Mouse (Mus musculus) activated CD4-positive, CD25-positive, alpha-beta regulatory T cell, adult 4 months (primary cell): Measurements from ENCODE around the gene Evi5. TPM values are rescaled to one million over a fixed set of nuclear protein-coding genes. Genes with fewer than 3 reads are reported as not detected.
A peak's percentile ranks its signal among the peaks of the same experiment; 100 is the strongest.

ENCODE experiments used
- ATAC-seq: one replicate; pipeline ENCODE4 v1.8.0; 2017
- polyA plus RNA-seq, 2 experiments: library from polyadenylated mRNA; unstranded; fragments of 100-300 nt; shearing (Covaris generic); gene quantifications; one replicate each; pipeline ENCODE4 v1.2.1; 2017

The Evi5 gene
- polyA plus RNA-seq, 2 experiments from 2014 or later, result 1.1 TPM; not detected in 1

DNA sequence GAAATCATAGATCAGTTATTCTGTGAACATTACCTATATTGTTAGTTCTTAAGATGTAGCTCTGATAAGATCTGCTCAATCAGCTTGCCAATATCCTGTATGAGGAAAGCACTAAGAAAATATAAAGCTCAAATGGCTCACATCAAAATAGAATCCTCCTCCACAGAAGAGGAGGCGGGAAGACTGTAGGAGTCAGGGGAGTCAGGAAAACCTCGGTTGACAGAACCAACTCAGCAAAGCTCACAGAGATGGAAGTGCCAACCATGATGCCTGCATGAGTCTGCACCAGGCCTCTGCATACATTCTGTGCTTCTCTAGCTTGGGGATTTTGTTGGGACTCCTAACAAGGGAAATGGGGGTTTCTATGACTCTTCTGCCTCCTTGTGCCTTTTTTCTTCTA, 73.7 kb downstream of the Evi5 start:
- no peak for ATAC-seq

DNA sequence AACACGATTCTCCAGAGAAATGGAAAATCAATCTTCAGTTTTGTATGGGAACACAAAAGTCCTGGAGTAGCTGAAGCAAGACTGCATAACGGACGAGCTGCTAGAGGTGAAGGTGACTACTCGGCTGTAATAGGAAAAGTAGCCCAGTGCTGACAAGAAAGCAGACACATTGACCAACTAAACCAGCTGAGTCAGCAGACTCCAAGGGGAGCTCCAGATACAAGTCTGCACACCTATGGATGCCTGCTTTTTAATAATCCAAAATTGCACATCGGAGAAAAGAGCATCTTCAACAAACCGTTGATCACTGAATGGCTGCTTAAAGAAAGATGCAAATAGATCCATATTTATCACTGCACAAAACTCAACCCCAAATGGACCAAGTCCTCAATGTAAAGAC, 76.6 kb downstream of the Evi5 start:
- no peak for ATAC-seq

DNA sequence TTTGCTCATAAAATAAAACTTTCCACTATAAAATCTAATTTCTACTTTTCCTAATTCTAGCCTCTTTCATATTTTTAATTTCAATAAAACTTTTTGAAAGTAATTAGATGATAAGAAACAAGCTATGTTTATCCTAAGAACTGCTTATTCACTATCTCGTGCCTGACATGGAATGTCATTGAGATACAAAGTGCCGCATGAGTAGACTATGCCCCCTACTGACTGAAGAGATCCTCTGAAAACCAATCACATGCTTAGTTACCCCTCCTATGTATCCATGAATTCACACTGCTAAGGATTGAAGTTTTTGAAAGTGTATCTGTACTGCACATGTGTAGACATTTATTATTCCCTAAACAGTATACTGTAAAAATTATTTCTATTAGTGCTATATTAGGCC, 81.0 kb downstream of the Evi5 start:
- ATAC-seq, result no peak

DNA sequence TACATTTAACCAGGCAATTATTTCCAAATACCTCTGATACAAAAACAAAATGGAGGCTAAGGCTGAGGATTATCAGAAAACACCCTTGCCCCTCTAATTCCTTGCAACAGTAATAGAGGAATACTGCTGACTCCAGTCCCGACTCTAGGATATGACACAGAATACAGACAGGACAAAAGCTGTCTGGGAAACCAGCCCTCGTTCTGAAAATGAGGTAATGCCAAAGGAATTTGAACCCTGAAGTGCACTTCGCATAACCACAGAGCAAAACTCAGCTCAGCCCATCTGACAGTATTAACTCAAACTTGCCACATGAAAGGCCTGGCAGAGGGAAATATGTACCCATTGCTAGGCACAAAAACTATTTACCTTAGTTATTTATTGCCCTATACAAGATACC, 81.6 kb downstream of the Evi5 start:
- no peak for ATAC-seq

DNA sequence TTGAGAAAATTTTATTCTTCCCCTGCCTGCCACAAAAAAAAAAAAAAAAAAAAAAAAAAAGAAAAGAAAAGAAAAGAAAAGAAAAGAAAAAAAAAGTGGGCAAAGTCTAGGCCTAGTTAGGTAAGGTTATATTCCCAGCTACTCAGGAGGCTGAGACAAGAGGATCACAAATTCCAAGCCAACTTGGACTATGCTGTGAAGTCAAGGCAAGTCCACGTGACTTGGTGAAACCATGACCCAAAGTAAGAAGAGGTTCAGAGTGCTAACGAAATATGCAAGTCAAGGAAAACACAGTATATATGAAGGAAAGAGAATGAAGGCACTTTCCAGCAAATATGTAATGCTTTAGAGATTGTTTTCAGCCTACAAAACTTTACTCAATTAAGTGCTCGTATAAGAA, 82.4 kb downstream of the Evi5 start:
- ATAC-seq, result no peak

DNA sequence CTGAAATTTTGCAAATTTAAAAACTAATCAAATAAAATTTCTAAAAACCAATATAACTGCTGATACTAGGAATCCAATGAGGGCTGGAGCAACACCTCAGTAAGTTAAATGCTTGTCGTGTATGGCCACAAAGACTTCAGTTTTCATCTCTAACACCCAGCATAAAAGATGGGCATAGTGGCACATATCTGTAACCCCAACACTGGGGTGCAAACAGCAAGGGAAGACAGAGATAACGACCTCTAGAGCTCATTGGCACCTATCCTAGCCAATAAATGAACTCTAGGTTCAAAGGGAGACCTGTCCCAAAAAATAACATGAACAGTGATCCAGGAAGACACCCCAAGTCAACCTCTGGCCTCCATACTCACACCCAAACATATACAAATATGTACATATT, 82.9 kb downstream of the Evi5 start:
- no peak for ATAC-seq

DNA sequence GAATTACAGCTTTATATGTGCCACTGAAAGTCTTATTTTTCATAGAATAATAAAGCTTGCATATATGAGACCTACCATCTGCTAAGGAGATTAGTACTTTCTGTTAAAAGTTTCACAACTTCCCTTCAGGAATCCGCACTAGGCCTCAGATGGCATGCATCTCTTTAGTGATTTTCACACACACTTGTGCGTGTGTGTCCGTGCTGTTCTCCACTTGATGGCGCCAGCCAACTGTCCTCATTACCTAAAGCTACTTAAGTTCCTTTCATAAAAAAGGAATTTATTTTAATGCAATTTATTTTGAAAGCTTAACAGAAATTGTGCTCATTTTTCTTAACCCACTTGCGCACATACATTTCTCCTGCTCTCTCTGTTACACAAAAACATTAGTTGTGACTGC, 85.4 kb downstream of the Evi5 start:
- ATAC-seq, result no peak

DNA sequence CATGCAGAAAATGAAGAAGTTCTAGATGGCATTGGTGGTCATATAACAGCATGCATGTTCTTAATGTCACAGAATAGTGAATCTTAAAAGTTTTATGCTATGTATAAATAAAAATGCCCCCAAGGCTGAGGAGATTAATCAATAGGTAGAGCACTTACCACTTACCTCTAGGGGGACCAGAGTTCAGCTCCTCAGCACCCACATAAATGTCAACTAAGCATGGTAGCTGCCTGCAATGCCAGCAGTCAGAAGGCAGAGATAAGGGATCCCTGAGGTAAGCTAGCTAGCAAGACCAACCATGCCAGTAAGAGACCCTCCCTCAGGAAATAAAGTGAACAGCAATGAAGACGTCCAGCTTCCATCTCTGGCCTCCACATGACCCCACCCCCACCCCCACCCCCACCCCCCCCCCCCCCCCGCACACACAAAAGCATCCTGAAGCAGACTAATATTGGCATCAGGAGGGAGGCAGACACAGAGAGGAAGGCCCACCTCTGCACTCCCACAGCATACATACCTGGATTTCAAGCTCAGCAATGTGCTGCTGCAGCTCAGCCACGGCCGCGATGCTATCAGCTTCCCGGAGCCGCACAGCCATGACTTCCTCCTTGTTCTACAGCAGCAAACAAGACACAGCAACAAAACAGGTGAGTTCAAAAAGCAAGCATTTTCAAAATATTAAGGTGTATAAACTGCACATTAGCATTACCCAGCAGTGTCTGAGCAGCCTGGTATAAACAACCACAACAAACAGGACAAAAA, 87.0 kb downstream of the Evi5 start:
- peak; percentile 52 for ATAC-seq

DNA sequence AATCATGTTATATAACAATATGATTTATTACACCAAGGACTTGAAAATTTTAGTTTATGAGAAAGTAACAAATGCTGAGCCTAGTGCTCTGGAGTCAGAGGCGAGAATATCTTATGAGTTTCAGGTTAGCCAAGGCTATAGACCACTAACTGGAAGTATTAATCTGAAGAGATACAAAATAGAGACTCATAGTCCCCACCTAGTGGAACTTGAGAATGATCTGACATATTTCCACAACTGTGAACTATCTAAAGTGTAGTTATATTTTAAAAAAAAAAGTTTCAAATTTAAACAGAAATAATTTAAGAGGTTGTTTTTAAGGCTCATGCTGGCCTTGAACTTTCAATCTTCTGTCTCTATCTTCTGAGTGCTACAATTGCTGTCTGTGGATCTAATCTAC, 92.5 kb downstream of the Evi5 start:
- ATAC-seq, result no peak

DNA sequence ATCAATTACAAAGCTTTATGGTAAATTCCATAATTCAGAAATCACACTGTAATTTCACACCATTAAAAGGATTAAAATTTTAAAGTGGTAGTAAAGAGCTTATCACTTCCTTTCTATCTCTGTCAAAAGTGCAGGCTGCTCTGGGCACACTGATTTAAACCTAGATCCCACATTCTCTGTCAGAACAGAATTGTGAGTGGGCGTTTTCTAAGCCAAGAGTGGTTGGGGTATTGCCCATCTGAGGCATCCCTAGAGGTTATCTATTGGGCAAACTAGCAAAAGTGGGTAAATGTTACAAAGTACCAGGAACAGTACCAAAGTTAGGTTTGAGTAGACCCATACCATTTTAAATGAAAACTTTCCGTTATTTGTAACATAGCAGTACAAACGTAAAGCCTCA, 96.1 kb downstream of the Evi5 start:
- peak; percentile 55 for ATAC-seq

DNA sequence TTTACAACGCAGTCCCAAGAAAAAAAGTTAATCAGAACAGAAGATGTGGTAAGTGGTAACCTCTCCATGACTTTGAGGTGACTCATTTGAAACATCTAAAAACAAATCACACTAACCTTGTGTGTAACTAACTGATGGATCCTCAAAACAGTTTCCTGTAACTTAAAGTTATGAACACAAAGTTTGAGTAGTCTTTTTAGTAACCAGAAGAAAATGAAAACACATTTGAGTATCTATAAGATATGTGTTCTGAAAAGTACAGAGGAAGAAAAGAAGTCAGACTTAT, 97.4 kb downstream of the Evi5 start:
- ATAC-seq, result no peak

DNA sequence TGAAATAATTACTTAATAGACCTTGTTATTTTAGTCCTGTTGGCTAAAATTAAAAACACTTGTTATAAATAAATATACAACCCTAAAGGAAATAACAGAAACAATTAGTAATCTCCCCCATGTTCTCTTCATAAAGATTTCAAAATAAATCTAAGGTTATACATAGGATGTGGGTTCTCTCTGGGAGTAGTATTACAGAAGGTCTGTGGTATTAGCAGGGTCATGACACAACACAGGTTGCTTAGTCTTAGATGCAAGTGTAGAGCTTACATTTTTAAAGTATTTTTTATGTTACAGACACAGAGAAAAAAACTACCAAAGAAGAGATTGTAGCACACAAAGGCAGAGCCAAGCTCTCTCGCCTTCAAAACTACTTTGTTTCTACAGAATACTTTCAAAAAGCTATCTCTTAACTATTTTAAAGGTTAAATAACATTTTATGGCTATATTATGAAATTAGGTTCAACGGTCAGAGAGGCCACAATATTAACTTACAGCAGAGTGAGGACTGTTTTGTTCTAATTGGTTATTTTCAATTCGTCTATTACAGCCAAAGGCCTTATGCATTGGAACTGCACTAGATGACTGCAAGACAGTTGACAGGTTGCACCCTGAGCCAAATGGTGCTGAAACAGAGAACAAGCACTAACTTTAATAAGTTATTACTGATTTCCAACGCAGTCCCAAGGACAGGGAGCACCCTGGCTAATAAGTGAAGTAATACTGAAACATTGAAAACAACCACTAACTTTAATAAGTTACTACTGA, 97.9 kb downstream of the Evi5 start:
- ATAC-seq, result peak; percentile 41

DNA sequence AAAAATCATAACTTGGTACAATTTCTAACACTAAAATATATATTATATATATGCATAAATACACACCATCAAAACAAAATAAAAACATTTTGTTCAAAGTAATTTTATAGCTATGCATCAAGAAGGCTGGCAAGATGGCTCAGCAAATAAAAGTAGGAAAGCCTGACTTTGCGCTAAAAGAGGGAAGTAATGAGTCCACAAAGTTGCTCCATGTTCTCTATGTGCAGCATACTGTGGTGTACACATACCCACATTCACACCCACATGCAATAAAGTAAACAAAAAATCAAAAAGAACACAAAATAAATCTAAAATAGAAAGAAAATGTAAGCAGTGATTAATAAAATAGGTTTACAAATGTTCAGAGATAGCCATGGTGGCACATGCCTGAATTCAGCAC, 99.0 kb downstream of the Evi5 start:
- ATAC-seq, result no peak

DNA sequence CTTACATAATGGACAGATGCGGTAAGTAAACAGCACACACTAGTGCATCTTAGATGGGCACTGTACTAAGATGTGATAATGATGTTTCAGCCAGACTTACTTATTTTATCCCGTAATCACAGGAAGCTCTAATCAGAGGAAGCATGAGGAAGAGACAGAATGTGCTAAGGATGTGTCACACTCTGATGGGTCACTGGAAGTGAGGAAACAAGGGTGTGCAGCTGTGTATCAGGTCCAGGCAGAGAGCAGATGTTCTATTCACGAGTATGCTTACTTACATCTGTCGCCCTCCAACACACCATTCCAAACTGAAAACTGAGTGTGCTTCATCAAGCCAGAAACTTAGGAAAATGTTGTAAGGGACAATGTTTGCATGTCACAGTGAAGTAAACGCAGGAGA, 102.9 kb downstream of the Evi5 start:
- no peak for ATAC-seq

DNA sequence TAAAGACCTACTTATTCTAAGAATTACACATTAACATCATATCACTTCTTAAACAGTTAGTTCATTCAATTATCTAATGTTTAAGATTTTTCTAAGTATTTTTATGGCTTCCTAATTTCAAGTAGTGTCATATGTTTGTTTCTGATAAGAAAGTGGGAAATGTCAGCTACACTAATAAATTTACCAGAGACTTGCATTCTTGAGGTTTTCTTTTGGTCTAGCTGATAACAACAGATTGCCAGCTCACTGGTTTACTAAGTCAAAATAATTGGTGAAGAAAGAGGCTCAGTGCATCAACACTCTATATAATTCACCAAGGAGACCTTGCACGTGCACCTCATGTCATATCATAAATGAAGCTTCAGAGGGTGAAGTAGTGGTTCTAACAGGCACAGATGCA, 106.7 kb downstream of the Evi5 start:
- no peak for ATAC-seq

DNA sequence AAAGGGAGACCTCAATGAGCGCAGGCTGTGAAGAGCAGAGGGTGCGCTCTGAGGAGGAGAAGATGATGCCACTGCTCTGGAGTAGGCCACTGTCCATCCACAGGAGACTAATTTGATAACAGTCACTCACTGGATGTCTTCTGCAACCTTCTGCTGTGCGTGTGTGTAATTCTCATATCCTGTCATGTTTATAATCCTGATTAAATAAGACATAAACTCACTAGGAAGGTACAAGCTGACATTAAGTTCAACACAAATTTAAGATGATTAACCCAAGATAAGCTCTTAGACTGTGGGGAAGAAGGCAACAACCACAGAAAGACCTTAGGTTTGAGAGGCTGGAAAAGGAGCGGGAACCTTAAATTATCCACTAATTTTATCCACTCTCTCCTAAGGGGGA, 109.0 kb downstream of the Evi5 start:
- ATAC-seq, result no peak

DNA sequence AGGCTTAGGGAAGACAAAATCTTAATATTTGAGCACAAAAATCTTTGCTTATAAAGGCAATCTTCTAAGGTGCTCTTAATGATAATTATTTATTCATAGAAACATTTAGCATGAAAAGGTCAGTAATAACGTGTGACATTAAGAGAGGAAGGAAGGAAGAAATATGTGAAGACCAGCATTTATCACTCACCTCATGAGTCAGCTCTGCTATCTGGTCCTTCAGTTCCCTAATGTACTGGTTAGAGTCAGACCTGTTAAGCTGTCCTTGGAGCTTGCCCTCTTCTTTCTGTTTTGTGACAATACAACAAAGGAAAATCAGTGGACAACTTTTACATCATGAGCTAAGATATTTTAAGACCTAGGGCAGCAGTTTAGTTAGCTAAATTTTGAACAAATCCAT, 110.4 kb downstream of the Evi5 start:
- ATAC-seq, result no peak

DNA sequence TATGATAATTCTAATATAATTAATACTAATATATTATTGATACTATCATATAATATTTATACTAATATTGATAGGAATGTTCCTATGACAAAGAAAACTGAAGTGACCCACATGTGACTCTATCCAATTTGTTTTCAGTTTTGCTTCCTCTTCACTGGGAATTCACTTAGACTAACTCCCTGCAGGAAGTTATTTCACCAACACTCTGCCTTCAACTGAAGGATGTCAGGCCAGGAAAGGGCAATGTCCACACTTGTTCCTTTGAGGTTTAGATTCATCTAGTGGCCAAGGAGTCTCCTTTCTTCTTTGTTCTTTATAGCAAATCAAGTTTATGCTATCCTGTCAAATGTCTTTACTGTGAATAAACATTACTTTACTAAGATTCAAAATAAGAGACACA, 111.2 kb downstream of the Evi5 start:
- no peak for ATAC-seq

DNA sequence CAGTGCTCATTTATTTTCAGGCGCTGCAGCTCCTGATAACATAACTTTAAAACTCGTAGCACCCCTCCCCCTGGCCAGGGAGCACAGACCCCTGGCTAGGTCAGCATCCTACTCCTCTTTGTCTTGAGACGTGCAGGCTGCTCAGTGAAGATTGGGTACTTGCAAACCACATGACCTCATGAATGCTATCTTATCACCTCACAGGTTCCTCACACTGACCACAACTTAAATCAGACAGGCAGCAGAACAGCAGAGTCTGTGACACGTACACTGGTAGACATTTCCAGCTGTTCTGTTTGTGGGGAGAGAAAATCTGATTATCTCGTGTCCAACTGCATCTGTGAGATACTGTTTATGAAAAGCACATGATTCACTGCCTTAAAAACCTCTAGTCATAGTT, 115.8 kb downstream of the Evi5 start:
- no peak for ATAC-seq

DNA sequence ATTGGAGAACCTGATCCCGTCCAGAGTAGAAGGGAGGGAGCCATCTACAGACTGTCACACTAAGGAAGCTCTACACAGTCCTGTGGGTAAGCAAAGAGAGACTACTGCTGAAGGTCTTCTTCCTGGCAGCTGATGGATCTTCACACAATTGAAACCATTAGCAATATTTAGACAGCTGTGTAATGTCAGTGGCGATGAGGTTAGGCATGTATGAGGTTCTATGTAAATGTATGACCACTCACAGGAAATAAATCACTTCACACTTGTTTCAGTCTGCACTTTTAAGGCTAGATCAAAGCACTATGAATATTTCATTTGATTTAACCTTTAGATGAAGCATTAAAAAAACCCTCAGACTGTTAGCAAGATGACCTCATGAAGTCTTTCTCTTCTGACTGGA, 118.8 kb downstream of the Evi5 start:
- peak; percentile 35 for ATAC-seq

DNA sequence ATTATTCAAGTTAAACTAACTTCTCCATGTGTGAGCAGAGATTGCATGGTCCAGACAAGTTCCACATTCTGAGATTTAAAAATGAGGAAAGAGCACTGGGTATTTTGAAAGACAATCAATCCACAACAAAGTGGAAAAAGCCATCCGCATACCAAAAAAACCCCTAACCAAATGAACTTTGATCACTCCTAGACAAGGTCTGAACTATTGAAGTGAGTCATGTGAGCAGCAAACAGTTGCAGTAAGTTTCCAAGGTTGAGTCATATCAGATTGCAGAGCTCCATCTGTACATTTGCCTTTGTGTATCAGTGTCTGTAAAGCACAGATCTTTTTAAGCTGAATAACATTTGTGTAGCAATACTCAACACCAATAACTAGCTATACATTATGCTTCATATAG, 120.2 kb downstream of the Evi5 start:
- peak; percentile 85 for ATAC-seq

DNA sequence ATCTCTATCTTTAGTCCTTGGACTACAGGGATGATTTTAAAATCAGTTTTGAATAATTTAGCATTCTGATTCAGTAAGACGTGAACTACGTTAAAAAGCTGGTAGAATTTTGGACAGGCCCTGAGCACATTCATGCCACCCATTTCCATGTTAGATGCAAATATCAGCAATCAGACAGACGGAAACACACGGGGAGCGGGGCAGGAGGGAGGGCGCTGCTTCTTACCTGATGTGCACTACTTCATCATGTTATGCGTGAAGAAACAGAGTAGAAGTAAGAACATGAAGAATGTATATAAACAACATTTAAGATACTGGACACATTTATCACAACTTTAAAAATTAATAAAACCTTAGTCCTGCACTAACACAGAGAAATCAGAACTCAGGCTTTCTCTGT, 121.3 kb downstream of the Evi5 start:
- no peak for ATAC-seq

DNA sequence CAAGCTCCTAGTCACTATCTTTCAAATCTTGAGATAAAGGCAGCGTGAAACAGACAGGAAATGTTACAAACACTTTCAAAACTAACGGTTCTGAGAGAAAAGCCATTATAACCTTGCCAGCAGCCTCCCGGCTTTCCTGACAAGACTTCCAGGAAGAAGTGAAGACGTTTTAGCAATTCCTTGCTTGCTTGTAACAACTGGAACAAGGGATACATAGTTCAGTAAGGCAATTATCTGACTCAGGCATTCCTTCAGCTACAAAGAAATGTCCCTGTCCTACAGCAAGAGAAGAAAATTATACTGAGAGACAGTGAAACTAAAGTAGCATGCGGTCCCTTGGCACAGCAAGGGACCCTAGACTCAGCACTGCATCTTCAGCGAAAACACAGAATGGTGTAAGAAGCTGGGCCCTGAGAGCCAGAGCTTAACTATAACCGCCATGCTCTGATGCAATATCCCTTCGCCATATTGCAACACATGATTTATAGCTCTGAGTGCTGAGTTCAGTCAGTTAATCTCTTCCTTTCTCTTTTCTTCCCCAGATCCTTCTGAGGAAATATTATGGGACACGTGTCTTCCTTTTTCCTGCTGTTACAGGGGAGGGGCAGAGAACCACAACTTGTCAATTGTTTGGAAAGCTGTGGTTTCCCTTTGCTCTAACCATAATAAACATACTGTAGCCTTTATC, 125.5 kb downstream of the Evi5 start:
- no peak for ATAC-seq

DNA sequence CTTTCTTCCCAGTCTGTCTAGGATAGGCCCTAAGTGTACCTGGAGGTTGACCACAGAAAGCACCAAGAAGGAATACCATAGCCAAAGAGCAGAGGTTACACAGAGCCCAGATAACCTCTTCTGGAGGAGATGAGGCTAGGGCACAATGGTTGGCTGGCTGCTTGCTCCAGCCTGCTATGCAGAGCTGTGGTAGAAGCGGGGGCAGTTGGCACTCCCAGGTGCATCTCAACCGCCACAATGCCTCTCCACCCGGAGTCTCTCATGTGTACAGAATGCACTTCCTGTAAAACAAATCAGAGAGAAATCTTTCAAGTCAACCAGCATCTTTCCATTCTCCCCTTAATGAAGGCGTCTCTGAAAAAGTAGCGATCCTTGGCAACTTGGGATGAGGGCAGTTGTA, 135.9 kb downstream of the Evi5 start:
- no peak for ATAC-seq
